Mouse (Mus musculus): ENCODE data around the gene Zfp750. TPM values are rescaled to one million over a fixed set of nuclear protein-coding genes. Genes with fewer than 3 reads are reported as not detected.

Zfp750 gene
- polyA plus RNA-seq, 1 experiment: 0.11 TPM

- Histone ChIP-seq H3K79me3 (ENCODE audit: low read depth) (no peaks in the 10 kb centered on the region), H3K27me3 (ENCODE audit: control insufficient read depth, insufficient read depth, insufficient read length) (no peaks in the 10 kb centered on the region), H3K4me3 (ENCODE audit: insufficient read depth, poor library complexity, severe bottlenecking) (no peak overlapping the region), H3K79me2 (ENCODE audit: control insufficient read depth, insufficient read depth) (peaks cover 6% of the 10 kb centered on the region), H3K36me3 (ENCODE audit: control insufficient read depth, insufficient read depth) (peaks cover 5% of the 10 kb centered on the region), H3ac (ENCODE audit: control insufficient read depth, insufficient read length, low read depth) (no peak overlapping the region)
- TF ChIP-seq CEBPB (IDR thresholded peaks at IDR 0.05; ENCODE audit: low read depth) (no peak), USF1 (IDR thresholded peaks at IDR 0.05; ENCODE audit: low read depth) (no peak), CTCF (IDR thresholded peaks at IDR 0.05; ENCODE audit: control insufficient read depth, insufficient read depth, insufficient read length) (no peak), MYOG (IDR thresholded peaks at IDR 0.05; ENCODE audit: control insufficient read depth, extremely low read depth, insufficient read length) (no peak), MAX (IDR thresholded peaks at IDR 0.05) (no peak), MYOD1 (IDR thresholded peaks at IDR 0.05; ENCODE audit: control insufficient read depth, insufficient read length, low read depth) (no peak), FOSL1 (IDR thresholded peaks at IDR 0.05; ENCODE audit: insufficient read depth, low read length, poor library complexity, severe bottlenecking) (no peak)
These were observed 1.3 kb downstream of the Zfp750 start for GRCm38 (mm10) chr11:121517687-121518465.

- no peak for TF ChIP-seq MAX (IDR thresholded peaks at IDR 0.05)
- no peak for TF ChIP-seq MYOD1 (IDR thresholded peaks at IDR 0.05; ENCODE audit: control insufficient read depth, insufficient read length, low read depth)
- TF ChIP-seq CTCF (IDR thresholded peaks at IDR 0.05; ENCODE audit: control insufficient read depth, insufficient read depth, insufficient read length): no peak
- TF ChIP-seq MYOG (IDR thresholded peaks at IDR 0.05; ENCODE audit: control insufficient read depth, extremely low read depth, insufficient read length): no peak
- no peak for TF ChIP-seq CEBPB (IDR thresholded peaks at IDR 0.05; ENCODE audit: low read depth)
- no peak for TF ChIP-seq USF1 (IDR thresholded peaks at IDR 0.05; ENCODE audit: low read depth)
- no peak for TF ChIP-seq FOSL1 (IDR thresholded peaks at IDR 0.05; ENCODE audit: insufficient read depth, low read length, poor library complexity, severe bottlenecking)
- Histone ChIP-seq H3K79me3 (ENCODE audit: low read depth) (no peaks in the 10 kb centered on the region), H3K36me3 (ENCODE audit: control insufficient read depth, insufficient read depth) (peaks cover 5% of the 10 kb centered on the region), H3K4me3 (ENCODE audit: insufficient read depth, poor library complexity, severe bottlenecking) (no peak overlapping the region), H3ac (ENCODE audit: control insufficient read depth, insufficient read length, low read depth) (no peak overlapping the region), H3K79me2 (ENCODE audit: control insufficient read depth, insufficient read depth) (peaks cover 6% of the 10 kb centered on the region), H3K27me3 (ENCODE audit: control insufficient read depth, insufficient read depth, insufficient read length) (no peaks in the 10 kb centered on the region)
These were observed 2.2 kb downstream of the Zfp750 start for GRCm38 (mm10) chr11:121516906-121517305.

GRCm38 (mm10) chr11:121515996-121516395 is 3.1 kb downstream of the Zfp750 start:
- Histone ChIP-seq H3K4me3 (ENCODE audit: insufficient read depth, poor library complexity, severe bottlenecking) (no peak overlapping the region), H3ac (ENCODE audit: control insufficient read depth, insufficient read length, low read depth) (no peak overlapping the region), H3K79me3 (ENCODE audit: low read depth) (no peaks in the 10 kb centered on the region), H3K27me3 (ENCODE audit: control insufficient read depth, insufficient read depth, insufficient read length) (no peaks in the 10 kb centered on the region), H3K79me2 (ENCODE audit: control insufficient read depth, insufficient read depth) (peaks cover 6% of the 10 kb centered on the region), H3K36me3 (ENCODE audit: control insufficient read depth, insufficient read depth) (peaks cover 5% of the 10 kb centered on the region)
- no peak for TF ChIP-seq CEBPB (IDR thresholded peaks at IDR 0.05; ENCODE audit: low read depth)
- no peak for TF ChIP-seq MYOG (IDR thresholded peaks at IDR 0.05; ENCODE audit: control insufficient read depth, extremely low read depth, insufficient read length)
- no peak for TF ChIP-seq MAX (IDR thresholded peaks at IDR 0.05)
- TF ChIP-seq USF1 (IDR thresholded peaks at IDR 0.05; ENCODE audit: low read depth): no peak
- no peak for TF ChIP-seq FOSL1 (IDR thresholded peaks at IDR 0.05; ENCODE audit: insufficient read depth, low read length, poor library complexity, severe bottlenecking)
- TF ChIP-seq MYOD1 (IDR thresholded peaks at IDR 0.05; ENCODE audit: control insufficient read depth, insufficient read length, low read depth): no peak
- no peak for TF ChIP-seq CTCF (IDR thresholded peaks at IDR 0.05; ENCODE audit: control insufficient read depth, insufficient read depth, insufficient read length)

- Histone ChIP-seq H3K79me2 (ENCODE audit: control insufficient read depth, insufficient read depth) (no peaks in the 10 kb centered on the region), H3K4me3 (ENCODE audit: insufficient read depth, poor library complexity, severe bottlenecking) (no peak overlapping the region), H3K27me3 (ENCODE audit: control insufficient read depth, insufficient read depth, insufficient read length) (no peaks in the 10 kb centered on the region), H3K36me3 (ENCODE audit: control insufficient read depth, insufficient read depth) (peaks cover 11% of the 10 kb centered on the region), H3K79me3 (ENCODE audit: low read depth) (no peaks in the 10 kb centered on the region), H3ac (ENCODE audit: control insufficient read depth, insufficient read length, low read depth) (no peak overlapping the region)
- TF ChIP-seq FOSL1 (IDR thresholded peaks at IDR 0.05; ENCODE audit: insufficient read depth, low read length, poor library complexity, severe bottlenecking) (no peak), USF1 (IDR thresholded peaks at IDR 0.05; ENCODE audit: low read depth) (no peak), MYOG (IDR thresholded peaks at IDR 0.05; ENCODE audit: control insufficient read depth, extremely low read depth, insufficient read length) (no peak), MYOD1 (IDR thresholded peaks at IDR 0.05; ENCODE audit: control insufficient read depth, insufficient read length, low read depth) (no peak), CEBPB (IDR thresholded peaks at IDR 0.05; ENCODE audit: low read depth) (no peak), CTCF (IDR thresholded peaks at IDR 0.05; ENCODE audit: control insufficient read depth, insufficient read depth, insufficient read length) (no peak), MAX (IDR thresholded peaks at IDR 0.05) (no peak)
These were observed 6.1 kb downstream of the Zfp750 start for GRCm38 (mm10) chr11:121512896-121513572.

- peaks cover 16% of the 10 kb centered on the region for H3K36me3 ChIP-seq (ENCODE audit: control insufficient read depth, insufficient read depth)
- TF ChIP-seq MYOG (IDR thresholded peaks at IDR 0.05; ENCODE audit: control insufficient read depth, extremely low read depth, insufficient read length): no peak
- TF ChIP-seq MAX (IDR thresholded peaks at IDR 0.05): no peak
- TF ChIP-seq CTCF (IDR thresholded peaks at IDR 0.05; ENCODE audit: control insufficient read depth, insufficient read depth, insufficient read length): no peak
- no peak for TF ChIP-seq FOSL1 (IDR thresholded peaks at IDR 0.05; ENCODE audit: insufficient read depth, low read length, poor library complexity, severe bottlenecking)
- TF ChIP-seq MYOD1 (IDR thresholded peaks at IDR 0.05; ENCODE audit: control insufficient read depth, insufficient read length, low read depth): no peak
- TF ChIP-seq CEBPB (IDR thresholded peaks at IDR 0.05; ENCODE audit: low read depth): no peak
- no peak for TF ChIP-seq USF1 (IDR thresholded peaks at IDR 0.05; ENCODE audit: low read depth)
- no peak overlapping the region for H3K4me3 ChIP-seq (ENCODE audit: insufficient read depth, poor library complexity, severe bottlenecking)
- H3K27me3 ChIP-seq (ENCODE audit: control insufficient read depth, insufficient read depth, insufficient read length): no peaks in the 10 kb centered on the region
- no peak overlapping the region for H3ac ChIP-seq (ENCODE audit: control insufficient read depth, insufficient read length, low read depth)
- no peaks in the 10 kb centered on the region for H3K79me3 ChIP-seq (ENCODE audit: low read depth)
- H3K79me2 ChIP-seq (ENCODE audit: control insufficient read depth, insufficient read depth): no peaks in the 10 kb centered on the region
These were observed 8.5 kb downstream of the Zfp750 start for GRCm38 (mm10) chr11:121510512-121511246.
